Mouse (Mus musculus): ENCODE measurements around the gene Ly6g6c.

The Ly6g6c gene

GRCm38 (mm10) chr17:35102299-35102698 is 37.1 kb downstream of the Ly6g6c start:
- TF ChIP-seq POU5F1 (IDR thresholded peaks at IDR 0.05; ENCODE audit: borderline replicate concordance, low read length) (no peak), CTCF (conservative IDR thresholded peaks at IDR 0.05; ENCODE audit: low read length) (no peak), NANOG (IDR thresholded peaks at IDR 0.05; ENCODE audit: borderline replicate concordance, low read length) (no peak)
- peaks cover 61% of the 10 kb centered on the region for H3K36me3 ChIP-seq (ENCODE audit: insufficient read depth, low read length)

DNA sequence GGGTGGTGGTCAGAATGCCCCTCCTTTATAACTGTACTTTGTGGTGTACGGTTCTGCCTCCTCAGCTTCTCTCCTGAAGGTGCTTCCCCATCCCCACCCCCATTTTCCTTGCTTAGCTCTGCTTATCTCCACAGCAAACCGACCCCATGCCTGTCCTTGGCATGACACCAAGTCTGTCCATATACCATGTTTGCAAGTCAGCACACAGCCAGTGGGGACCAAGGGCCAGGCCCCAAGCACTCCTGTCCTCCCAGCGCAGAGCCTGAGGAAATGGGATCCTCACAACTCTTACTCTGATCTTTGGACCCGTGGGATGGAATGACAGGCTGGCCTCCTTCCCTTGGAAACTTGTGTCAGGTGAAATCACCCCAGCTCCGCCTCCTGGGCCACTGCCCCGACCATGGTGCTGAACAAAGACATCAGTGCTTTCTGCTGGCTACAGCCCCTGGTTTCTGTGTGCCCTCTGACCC is 38.1 kb downstream of the Ly6g6c start:
- Histone ChIP-seq H3K36me3 (ENCODE audit: insufficient read depth, low read length) (peaks cover 53% of the 10 kb centered on the region), H3K27me3 (ENCODE audit: insufficient read depth, low read length) (no peaks in the 10 kb centered on the region), H3K9me3 (ENCODE audit: low read length) (no peaks in the 10 kb centered on the region), H3K4me3 (replicated peaks; ENCODE audit: low read length) (no peak overlapping the region), H3K4me1 (replicated peaks; ENCODE audit: low read depth, low read length) (peaks cover 56% of the 10 kb centered on the region)
- TF ChIP-seq POU5F1 (IDR thresholded peaks at IDR 0.05; ENCODE audit: borderline replicate concordance, low read length) (no peak), NANOG (IDR thresholded peaks at IDR 0.05; ENCODE audit: borderline replicate concordance, low read length) (no peak), CTCF (conservative IDR thresholded peaks at IDR 0.05; ENCODE audit: low read length) (no peak)

More at GRCm38 (mm10) chr17:35102299-35102698, 37.1 kb downstream of the Ly6g6c start:
- Histone ChIP-seq H3K9me3 (ENCODE audit: low read length) (no peaks in the 10 kb centered on the region), H3K4me1 (replicated peaks; ENCODE audit: low read depth, low read length) (peaks cover 56% of the 10 kb centered on the region), H3K27me3 (ENCODE audit: insufficient read depth, low read length) (no peaks in the 10 kb centered on the region), H3K4me3 (replicated peaks; ENCODE audit: low read length) (no peak overlapping the region)

DNA sequence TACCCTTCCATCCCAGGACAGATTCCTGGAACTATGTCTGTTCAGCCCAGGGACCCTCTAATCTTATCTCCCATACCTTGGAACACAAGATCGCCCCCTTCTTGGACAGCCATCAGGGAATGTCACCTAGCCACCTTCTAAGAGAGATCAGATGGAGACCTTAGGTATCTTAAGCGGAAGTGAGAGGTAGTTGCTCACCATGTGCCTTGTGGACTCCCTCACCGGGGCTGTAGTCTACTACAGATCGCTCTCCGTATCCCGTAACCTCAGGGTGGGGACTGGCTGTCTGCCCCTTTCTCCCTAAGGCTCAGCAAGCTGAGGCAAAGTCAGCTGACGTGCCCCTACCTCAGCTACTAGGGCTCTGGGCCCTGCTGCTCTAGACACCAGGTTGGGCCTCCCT is 38.9 kb downstream of the Ly6g6c start:
- Histone ChIP-seq H3K9me3 (ENCODE audit: low read length) (no peaks in the 10 kb centered on the region), H3K36me3 (ENCODE audit: insufficient read depth, low read length) (peaks cover 45% of the 10 kb centered on the region), H3K4me3 (replicated peaks; ENCODE audit: low read length) (no peak overlapping the region), H3K4me1 (replicated peaks; ENCODE audit: low read depth, low read length) (peaks cover 55% of the 10 kb centered on the region), H3K27me3 (ENCODE audit: insufficient read depth, low read length) (no peaks in the 10 kb centered on the region)
- no peak for TF ChIP-seq POU5F1 (IDR thresholded peaks at IDR 0.05; ENCODE audit: borderline replicate concordance, low read length)
- no peak for TF ChIP-seq CTCF (conservative IDR thresholded peaks at IDR 0.05; ENCODE audit: low read length)
- no peak for TF ChIP-seq NANOG (IDR thresholded peaks at IDR 0.05; ENCODE audit: borderline replicate concordance, low read length)

- H3K27me3 ChIP-seq (ENCODE audit: insufficient read depth, low read length): no peaks in the 10 kb centered on the region
- H3K4me1 ChIP-seq (replicated peaks; ENCODE audit: low read depth, low read length): peaks cover 50% of the 10 kb centered on the region
- H3K9me3 ChIP-seq (ENCODE audit: low read length): no peaks in the 10 kb centered on the region
- no peak for TF ChIP-seq CTCF (conservative IDR thresholded peaks at IDR 0.05; ENCODE audit: low read length)
- no peak for TF ChIP-seq POU5F1 (IDR thresholded peaks at IDR 0.05; ENCODE audit: borderline replicate concordance, low read length)
- TF ChIP-seq NANOG (IDR thresholded peaks at IDR 0.05; ENCODE audit: borderline replicate concordance, low read length): no peak
- peaks cover 40% of the 10 kb centered on the region for H3K36me3 ChIP-seq (ENCODE audit: insufficient read depth, low read length)
- no peak overlapping the region for H3K4me3 ChIP-seq (replicated peaks; ENCODE audit: low read length)
Measured at GRCm38 (mm10) chr17:35104754-35105153, 39.6 kb downstream of the Ly6g6c start.

DNA sequence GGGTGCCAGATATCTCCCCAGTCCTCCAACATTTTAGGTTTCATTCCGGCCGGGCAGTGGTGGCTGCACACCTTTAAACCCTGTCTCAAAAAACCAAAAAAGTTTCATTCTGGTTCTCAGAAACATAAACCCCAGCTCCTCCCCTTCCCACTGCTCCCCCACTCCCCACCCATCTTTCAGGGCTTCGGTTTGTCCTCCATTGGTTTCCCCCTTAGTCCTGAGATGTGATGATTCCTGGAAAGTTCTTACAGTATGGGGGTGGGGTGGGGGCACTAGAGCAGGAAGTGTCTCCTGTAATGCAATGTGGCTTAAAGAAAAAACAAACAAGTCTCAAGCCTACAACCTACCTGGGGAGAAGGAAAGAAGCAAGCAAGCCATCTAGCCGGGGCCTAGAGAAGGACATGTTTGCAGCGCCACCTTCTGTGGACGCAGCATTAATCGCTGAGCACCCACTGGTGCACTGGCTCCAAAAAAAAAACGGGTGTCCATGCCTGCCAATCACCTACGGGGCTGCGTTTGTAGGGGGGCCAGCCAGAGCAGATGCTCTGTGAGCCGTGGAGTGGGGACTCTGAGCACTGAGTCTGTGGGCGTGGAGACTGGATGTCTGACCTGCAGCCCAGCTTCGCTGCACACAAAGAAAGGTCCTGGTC is 40.7 kb downstream of the Ly6g6c start:
- Histone ChIP-seq H3K4me1 (replicated peaks; ENCODE audit: low read depth, low read length) (peaks cover 44% of the 10 kb centered on the region), H3K27me3 (ENCODE audit: insufficient read depth, low read length) (no peaks in the 10 kb centered on the region), H3K4me3 (replicated peaks; ENCODE audit: low read length) (no peak overlapping the region), H3K36me3 (ENCODE audit: insufficient read depth, low read length) (peaks cover 31% of the 10 kb centered on the region), H3K9me3 (ENCODE audit: low read length) (no peaks in the 10 kb centered on the region)
- no peak for TF ChIP-seq POU5F1 (IDR thresholded peaks at IDR 0.05; ENCODE audit: borderline replicate concordance, low read length)

GRCm38 (mm10) chr17:35106522-35106921 is 41.3 kb downstream of the Ly6g6c start:
- Histone ChIP-seq H3K9me3 (ENCODE audit: low read length) (no peaks in the 10 kb centered on the region), H3K27me3 (ENCODE audit: insufficient read depth, low read length) (no peaks in the 10 kb centered on the region), H3K4me3 (replicated peaks; ENCODE audit: low read length) (no peak overlapping the region), H3K36me3 (ENCODE audit: insufficient read depth, low read length) (peaks cover 24% of the 10 kb centered on the region), H3K4me1 (replicated peaks; ENCODE audit: low read depth, low read length) (peaks cover 44% of the 10 kb centered on the region)
- no peak for TF ChIP-seq POU5F1 (IDR thresholded peaks at IDR 0.05; ENCODE audit: borderline replicate concordance, low read length)
- no peak for TF ChIP-seq NANOG (IDR thresholded peaks at IDR 0.05; ENCODE audit: borderline replicate concordance, low read length)
- no peak for TF ChIP-seq CTCF (conservative IDR thresholded peaks at IDR 0.05; ENCODE audit: low read length)

GRCm38 (mm10) chr17:35108097-35108496 is 42.9 kb downstream of the Ly6g6c start, which contains the start of gene Ly6g5c:
Gene Ly6g5c (plus strand): TSS chr17:35108279.
- H3K9me3 ChIP-seq (ENCODE audit: low read length): no peaks in the 10 kb centered on the region
- H3K36me3 ChIP-seq (ENCODE audit: insufficient read depth, low read length): peaks cover 9% of the 10 kb centered on the region
- no peaks in the 10 kb centered on the region for H3K27me3 ChIP-seq (ENCODE audit: insufficient read depth, low read length)
- peaks cover 46% of the 10 kb centered on the region for H3K4me1 ChIP-seq (replicated peaks; ENCODE audit: low read depth, low read length)
- H3K4me3 ChIP-seq (replicated peaks; ENCODE audit: low read length): no peak within 1 kb of the TSS
- TF ChIP-seq POU5F1 (IDR thresholded peaks at IDR 0.05; ENCODE audit: borderline replicate concordance, low read length) (no peak), NANOG (IDR thresholded peaks at IDR 0.05; ENCODE audit: borderline replicate concordance, low read length) (no peak), CTCF (conservative IDR thresholded peaks at IDR 0.05; ENCODE audit: low read length) (no peak)

- TF ChIP-seq NANOG (IDR thresholded peaks at IDR 0.05; ENCODE audit: borderline replicate concordance, low read length) (no peak), POU5F1 (IDR thresholded peaks at IDR 0.05; ENCODE audit: borderline replicate concordance, low read length) (no peak), CTCF (conservative IDR thresholded peaks at IDR 0.05; ENCODE audit: low read length) (no peak)
- Histone ChIP-seq H3K27me3 (ENCODE audit: insufficient read depth, low read length) (no peaks in the 10 kb centered on the region), H3K36me3 (ENCODE audit: insufficient read depth, low read length) (peaks cover 29% of the 10 kb centered on the region), H3K9me3 (ENCODE audit: low read length) (no peaks in the 10 kb centered on the region), H3K4me3 (replicated peaks; ENCODE audit: low read length) (no peak overlapping the region), H3K4me1 (replicated peaks; ENCODE audit: low read depth, low read length) (peaks cover 47% of the 10 kb centered on the region)
Measured at GRCm38 (mm10) chr17:35111774-35112173, 46.6 kb downstream of the Ly6g6c start.

Measured in E14TG2a.4 (cell line).